Mouse (Mus musculus): ENCODE results near the gene 4932438H23Rik.

DNA sequence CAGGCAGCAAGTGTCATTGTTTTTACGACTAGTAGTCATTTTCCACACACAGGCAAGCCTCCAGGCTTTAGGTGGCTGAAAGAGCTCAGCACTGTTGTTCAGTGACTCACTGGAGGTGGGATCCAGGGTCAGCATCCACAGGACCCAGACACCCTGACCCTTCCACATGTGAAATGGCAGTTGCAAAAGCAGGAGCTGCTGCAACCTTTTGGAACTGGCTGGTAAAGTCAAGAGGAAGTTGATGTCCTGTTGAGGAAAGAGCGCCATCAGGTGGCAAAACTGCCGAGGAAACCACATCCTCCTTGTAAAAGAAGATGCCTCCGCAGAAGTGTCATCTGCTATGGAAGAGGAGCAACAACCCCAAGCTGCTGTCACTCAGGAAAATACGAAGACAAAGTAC, 18.7 kb downstream of the 4932438H23Rik start:
- TF ChIP-seq CHD2 (IDR thresholded peaks at IDR 0.05; ENCODE audit: low read depth, low read length) (no peak), MAFK (IDR thresholded peaks at IDR 0.05; ENCODE audit: insufficient read depth, low read depth, low read length) (no peak)

All from ES-E14 (cell line).